Mouse (Mus musculus) adrenal gland, postnatal 4 days (tissue): ENCODE results near the gene Tmc3. TPM values are rescaled to one million over a fixed set of nuclear protein-coding genes. Genes with fewer than 3 reads are reported as not detected.

Source experiments
- DNase-seq, 2 experiments: peaks; one replicate each; pipeline ENCODE4 v3.0.0; 2021 to 2022; ENCODE audit warnings: low spot score in 2 of 2, mixed read lengths in 2 of 2
- total RNA-seq, 2 experiments: library from RNA; stranded (reverse); gene quantifications; 2 replicates each; pipeline ENCODE4 v1.2.3; 2021

Tmc3 gene
- total RNA-seq, 2 experiments from 2014 or later: 1.0 to 1.8 TPM

DNA sequence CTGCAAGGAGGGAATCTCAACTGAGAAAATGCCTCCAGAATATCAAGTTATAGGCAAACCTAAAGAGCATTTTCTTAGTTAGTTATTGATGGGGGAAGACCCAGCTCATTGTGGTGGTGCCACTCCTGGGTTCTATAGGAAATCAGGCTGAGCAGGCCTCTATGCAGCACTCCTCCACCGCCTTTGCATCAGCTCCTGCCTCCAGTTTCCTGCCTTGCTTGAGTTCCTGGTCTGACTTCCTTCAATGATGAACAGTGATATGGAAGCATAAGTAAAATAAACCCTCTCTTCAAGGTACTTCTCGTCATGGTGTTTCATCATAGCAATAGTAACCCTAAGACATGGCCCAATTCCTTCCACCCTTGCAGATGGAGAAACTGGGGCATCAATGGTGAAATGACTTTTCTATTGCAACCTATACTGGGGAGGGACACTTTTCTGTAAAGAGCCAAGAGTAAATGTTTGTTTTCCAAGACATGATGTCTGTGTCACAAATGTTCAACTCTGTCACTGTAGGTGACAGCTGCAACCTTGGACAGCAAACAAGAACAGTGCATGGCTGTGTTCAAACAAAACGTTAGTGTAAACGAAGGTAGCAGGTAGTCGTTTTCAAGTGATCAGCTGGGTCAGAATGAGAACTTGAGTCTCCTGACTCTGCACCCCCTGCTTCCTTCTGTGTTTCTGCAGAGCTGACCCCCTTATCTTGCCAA lies 83.4 kb downstream of the Tmc3 start:
- DNase-seq: no peak

DNA sequence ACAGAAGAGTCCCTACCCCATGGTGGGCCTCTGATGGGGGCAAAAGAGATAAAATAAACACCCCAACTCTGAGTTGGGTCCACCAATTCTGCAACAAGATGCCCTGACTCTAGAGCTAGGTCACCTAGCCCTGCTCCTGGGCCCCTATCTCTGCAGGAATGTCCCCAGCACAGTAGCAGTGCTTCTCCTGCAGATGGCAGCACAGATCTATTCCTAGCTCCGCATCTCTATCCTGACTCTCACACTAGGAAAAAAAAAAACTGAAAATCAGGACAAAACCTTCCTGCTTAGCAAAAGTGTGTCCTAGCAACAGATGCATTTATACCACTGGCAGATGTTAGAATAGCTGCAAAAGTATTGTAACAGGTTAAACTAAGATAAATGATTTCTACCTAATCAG lies 84.0 kb downstream of the Tmc3 start:
- DNase-seq: no peak

DNA sequence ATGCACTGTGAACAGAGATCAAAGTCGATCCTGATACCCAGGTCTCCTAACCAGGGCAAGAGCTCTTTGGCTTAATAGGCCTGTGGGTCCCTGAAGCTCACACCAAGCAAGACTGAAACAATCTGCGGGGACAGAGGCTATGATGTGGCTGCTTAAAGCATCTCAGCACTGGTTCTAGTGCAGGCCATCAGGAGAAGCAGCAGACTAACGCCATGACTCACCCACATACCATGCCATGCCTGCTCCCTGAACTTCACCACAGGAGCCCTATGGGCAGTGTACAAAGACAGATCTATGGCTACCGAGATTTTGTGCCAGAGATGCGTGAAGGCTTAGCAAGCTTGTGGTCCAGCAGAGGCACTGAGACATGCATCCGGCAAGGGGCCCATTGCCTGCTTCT lies 86.8 kb downstream of the Tmc3 start:
- no peak for DNase-seq

Other genes starting within 250 kb of the Tmc3 start
- 10 to 100 TPM; 28.3 to 28.9 TPM for gene Stard5, start 47.0 kb downstream of the Tmc3 start, total RNA-seq
- 1 to 10 TPM; 8.5 to 8.8 TPM for gene Il16, start 160.8 kb downstream of the Tmc3 start, total RNA-seq
- 1 to 10 TPM; 1.1 to 1.4 TPM for gene Cfap161, start 210.0 kb downstream of the Tmc3 start, total RNA-seq